Mouse (Mus musculus) urinary bladder, adult 2 months (tissue): ENCODE results near the gene Angptl2. TPM values are rescaled to one million over a fixed set of nuclear protein-coding genes. Genes with fewer than 3 reads are reported as not detected.

Experiments used
- DNase-seq: peaks from one replicate; pipeline ENCODE4 v3.0.0; 2022; ENCODE audit warnings: low spot score
- polyA plus RNA-seq: library from polyadenylated mRNA; depleted of rRNA; stranded (reverse); fragments of >200 nt; gene quantifications from 2 replicates; pipeline ENCODE4 v1.2.3, GENCODE M21; 2012

Gene Angptl2
- polyA plus RNA-seq, 1 experiment, result 67.7 TPM

DNA sequence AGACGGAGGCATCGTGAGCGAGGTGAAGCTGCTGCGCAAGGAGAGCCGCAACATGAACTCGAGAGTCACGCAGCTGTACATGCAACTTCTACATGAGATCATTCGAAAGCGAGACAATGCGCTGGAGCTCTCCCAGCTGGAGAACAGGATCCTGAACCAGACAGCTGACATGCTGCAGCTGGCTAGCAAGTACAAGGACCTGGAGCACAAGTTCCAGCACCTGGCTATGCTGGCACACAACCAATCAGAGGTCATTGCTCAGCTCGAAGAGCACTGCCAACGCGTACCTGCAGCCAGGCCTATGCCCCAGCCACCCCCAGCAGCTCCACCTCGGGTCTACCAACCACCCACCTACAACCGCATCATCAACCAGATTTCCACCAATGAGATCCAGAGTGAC is 12.7 kb downstream of the Angptl2 start:
- DNase-seq, result no peak

DNA sequence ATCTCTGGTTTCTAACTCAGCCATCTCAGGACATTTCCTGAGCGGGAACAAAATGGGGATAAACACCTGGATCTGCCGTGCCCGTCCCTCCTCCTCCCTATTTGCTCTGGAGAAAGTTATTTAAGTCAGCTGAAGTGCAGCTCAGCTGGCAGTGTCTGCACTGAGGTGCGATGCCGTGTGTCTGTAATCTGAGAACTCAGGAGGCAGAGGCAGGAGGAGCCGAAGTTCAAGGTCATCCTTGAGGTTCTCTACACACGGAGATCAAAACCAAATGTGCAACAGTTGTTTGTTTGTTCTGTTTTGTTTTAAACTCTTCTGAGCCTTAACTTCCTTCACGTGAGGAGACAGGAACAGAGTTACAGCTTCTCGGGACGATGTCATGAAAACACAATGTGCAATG is 14.8 kb downstream of the Angptl2 start:
- DNase-seq, result no peak

DNA sequence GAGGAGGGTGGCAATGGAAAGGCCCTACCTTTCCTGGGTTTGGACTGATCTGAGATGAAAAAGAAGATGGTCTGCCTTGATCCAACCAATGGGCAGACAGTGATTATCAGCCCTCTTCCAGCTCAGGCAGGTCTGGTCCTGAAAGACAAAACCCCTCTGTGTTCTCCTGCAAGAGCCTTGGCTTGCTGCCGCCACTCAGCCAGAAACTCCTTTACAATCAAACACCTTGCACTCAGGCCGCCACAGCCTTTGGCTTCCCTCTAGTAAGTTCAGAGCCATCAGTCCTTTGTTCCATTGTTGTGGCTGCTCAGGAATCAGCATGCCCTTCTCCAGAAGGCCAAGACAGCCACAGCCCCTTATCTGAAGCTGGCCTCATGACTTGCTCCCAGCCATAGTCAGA is 15.9 kb downstream of the Angptl2 start:
- DNase-seq, result no peak

DNA sequence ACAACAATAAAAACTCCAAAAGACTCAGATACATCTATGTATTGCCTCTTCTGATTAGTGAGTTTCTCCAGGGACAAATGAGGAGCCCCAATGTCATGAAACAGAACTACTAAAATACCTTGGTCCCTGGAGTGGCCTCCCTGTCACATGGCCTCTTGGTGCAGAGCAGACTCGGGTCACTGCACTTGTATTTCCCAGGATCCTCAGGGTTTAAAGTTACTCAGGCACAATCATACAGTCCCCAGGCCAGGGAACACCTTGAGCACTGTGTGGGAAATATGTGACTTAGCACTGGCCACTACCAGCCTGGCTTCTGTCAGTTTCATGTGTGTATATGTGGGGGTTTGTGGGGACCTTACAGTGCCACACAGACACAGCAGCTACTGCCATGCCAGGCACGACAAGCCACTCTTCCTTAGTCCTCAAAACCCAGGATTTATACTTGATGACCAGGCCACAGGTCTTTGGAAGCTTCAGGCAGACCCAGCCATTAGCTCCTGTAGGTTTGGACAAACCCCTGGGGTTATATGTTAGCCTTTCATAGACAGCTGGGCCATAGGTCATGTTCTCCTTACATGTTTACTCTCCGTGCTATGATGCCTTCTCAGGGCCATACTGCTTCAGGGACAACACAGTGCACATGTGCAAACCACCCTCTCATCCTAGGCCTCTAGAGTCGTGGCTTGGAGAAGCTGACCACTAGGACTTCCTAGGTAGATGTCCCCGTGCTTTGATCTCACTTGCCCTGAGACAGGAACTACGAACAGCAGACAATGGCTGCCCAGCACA is 17.1 kb downstream of the Angptl2 start:
- no peak for DNase-seq

DNA sequence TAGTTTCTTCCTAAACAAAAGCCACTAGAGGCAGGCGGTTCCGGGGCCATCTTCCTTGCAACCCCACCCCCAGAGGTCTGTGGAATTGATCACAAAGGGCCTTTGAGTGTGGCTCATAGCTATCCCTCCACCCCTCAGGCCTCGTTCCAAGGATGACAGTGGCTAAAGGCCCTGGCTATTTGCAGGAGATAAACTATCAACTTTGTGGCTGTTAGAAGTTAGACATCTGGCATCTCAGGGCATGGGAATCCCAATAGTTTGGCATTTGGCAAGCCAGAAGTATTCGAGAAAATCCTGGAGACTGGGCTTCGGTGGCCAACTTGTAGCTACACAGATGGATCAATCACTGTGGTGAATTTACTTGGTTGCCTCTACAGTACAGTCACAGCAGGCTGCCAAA is 18.0 kb downstream of the Angptl2 start:
- DNase-seq, result no peak

DNA sequence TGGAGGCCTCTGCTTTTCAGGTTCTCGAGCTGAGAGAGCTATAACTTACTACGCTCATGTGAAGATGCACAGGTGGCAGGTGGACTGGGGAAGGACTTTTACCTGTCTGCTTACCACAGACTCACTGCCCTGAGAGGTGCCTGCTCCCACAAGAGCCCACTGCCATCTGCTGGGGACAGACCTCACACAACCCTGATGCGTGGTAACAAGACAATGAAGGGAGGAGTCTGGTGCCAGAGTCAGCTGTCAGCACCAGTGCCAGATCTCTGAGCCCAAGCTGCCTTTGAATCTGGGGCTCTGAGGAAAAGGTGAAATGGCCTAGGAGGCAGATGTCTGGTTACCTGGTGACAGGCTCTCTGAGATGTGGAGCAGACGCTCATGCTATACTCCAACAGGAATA is 19.0 kb downstream of the Angptl2 start:
- DNase-seq, result no peak

DNA sequence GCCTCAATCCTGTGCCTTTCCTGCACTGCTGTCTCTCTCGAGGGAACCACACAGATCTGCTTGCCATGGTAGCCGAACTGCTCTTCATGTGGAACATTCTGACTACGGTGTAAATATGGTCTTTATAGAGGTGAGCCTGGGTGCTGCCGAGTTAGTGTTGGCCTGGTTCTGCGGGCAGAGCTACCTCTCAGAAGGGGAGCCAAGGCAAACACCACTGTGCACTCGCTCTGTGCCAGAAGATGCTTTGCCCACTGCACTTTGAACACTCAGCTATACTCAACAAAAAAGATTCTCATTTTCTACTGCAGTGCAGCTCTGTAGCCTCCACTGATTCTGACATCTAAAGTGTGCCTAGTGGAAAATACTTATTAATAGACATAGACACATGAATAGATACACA is 21.7 kb downstream of the Angptl2 start:
- DNase-seq, result no peak

DNA sequence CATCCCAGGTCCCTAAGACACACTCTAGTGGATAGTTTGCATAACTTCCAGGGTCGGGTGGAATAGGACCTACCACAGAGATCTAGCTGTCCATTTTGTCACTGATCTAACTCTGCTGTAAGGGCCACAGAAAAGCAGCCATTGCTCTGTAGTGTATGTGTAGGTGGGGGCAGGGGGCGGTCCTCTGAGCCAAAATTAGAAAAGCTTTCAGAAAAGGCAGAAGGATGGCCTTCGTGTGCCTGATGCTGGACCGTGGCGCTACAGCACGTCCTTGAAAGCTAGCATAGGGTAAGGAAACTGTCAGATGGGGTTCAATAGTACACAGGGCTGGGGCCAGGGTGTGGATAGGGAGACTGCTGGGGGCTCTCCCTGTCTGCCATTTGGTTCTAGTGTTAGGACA is 29.0 kb downstream of the Angptl2 start:
- DNase-seq, result no peak

DNA sequence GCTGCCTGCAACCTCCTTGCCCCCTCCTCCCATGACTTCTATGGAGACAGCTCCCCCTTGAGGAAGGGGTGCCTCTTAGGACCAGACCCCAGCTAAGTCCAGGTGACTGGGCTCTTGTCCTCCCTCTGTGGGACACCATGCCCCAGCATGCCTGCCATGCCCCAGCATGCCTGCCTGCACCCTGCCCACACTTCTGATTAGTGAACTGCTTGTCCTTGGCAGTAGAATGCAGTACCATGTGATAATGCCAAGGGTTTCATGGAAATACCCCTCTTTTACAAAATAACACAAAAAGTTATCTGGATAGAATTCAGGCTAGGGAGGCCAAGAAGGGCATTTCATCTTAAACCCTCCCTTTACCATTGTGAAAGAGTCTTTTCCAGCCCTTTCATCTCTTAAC is 29.5 kb downstream of the Angptl2 start:
- DNase-seq, result no peak

DNA sequence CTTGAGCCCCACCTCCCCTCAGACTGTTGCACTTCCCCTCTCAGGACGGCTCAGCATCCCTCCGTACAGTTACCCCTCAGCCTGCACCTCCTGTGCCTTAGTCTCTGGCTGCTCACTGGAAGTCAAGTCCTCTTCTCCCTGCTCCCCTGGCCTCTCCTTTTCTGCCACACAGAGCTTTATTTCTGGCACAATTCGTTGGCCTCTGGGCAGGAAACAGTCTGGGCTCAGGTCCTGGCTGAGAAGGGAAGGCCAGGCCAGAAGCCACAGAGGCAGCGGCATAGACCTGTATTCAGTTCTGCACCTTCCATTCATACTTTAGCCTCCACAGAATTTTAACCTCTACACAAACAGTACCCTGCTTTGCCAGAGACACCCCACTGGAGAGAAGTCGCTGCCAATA is 31.0 kb downstream of the Angptl2 start:
- DNase-seq, result no peak

DNA sequence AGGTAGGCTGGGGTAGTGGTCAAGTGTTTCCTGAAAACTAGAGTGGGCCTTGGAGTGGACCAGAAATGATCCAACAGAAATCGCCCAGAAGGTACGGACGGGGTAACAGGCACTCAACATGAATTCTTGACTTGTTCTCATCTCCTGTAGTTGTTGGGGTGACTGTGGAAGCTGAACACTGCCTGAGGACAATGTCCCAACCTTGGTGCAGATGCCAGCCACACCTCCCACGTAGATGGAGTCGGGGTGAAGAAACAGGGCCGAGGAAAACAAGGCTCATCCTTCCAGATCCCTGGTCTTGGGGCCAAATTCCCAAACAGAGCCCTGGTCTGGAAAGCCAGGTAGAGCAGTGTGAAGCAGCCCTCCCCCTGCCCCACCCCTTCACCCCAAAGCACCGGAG is 32.7 kb downstream of the Angptl2 start:
- DNase-seq, result no peak

DNA sequence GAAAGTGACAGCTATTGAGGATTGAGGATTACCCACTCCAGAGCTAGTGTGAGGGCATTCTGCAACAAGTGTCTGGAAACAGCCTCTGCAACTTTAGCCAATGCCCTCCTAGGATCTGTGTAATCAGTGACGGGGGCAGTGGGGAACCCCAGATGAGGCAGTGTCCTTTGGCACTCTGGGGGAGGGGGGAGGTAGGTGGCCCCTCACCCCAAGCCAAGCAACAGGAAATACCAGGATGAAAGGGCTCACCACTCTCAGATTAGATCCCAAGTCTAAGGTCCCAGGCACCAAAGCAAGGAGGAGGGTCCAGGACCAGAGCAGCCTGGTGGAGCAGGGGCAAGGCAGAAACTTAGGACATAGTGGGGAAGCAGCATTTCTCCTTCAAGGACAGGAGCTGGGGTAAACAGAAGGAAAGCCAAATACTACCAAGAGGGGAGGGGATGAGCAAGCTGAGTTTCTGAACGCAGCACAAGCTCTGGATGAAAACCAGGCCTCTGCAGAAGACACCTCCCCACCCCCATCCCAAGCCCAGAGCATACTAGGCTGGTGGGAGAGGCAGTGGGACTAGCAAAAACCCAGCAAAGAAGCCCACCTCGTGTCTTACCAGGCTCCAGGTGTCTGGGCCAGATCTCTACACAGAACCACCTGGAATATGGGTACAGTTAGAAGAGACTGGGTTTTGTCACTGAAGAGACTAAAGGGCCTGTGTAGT is 34.2 kb downstream of the Angptl2 start:
- DNase-seq, result no peak

DNA sequence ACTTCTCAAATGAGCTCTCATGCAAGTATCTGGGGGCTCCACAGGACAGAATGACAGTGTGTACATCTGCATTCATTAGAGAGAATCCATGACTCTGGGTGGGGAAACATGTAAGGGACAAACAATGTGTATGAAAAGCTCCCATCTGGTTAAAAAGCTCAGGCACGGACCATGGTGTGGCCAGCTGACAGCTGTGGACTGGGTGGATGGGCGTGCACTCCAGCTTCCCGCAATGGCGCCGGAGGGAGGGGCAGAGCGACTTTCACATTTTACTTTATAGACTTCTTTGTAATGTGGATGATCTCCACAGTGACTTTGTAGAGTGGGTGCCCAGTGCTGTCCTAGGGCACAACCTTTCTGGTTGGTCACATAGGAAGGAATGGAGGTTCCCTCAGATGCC is 36.9 kb downstream of the Angptl2 start:
- no peak for DNase-seq

DNA sequence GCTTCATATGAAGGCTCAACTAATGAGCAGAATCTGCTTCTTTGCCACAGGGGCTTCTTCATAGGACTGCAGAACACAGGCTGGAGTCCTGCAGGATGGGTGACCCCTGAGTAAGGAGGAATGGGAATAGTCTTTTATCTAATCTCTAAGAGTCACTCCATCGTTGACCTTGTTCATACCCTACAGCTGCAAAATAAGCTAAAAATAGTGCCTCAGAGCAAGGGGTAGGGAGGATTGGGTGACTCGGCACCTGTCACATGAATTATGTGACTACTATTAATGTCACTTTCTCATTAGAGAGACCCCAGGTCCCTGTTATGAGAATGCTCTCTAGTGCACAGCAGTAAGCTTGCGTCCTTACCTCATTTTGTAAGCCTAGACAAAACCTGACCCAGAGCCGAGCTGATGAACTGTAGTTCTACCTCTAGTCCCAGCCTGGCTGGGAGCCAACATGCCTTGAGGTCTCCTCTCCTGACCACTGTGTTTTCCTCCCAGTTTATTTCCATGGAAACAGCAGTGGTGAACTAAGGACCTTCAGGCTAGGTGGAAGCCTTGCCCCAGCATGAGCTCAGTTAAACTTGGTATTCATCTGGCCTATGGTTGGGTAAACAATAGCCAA is 37.8 kb downstream of the Angptl2 start:
- no peak for DNase-seq

DNA sequence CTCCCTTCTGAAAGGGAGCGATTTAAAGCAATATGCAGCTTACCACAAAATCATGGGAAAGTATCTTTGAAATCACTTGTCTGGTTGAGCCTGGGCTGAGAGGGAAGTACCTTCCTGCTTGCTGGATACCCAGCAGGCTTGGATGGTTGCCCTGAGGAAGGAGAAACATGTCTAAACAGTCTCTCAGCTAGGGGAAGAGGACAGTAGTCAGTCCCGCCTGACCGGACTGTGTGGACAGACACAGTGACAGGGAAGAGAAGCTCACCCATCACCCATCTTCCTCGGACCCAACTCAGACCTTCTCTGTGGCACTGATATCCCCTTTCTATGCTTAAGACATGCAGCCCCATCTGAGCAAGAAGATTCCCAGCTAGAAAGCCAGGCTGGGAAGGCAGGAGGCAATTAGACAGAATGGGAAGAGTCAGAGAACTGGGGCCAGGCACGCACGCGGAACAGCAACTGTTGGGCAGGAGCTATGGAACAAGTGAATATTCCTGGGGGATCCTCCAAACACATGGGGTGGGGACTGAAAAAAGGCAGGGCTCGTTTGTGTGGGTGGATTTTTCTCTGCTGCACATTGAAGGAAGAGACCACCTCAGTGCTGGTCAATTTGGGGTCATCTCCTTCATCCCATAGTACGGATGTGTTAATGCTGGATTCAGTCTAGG is 38.6 kb downstream of the Angptl2 start:
- no peak for DNase-seq

DNA sequence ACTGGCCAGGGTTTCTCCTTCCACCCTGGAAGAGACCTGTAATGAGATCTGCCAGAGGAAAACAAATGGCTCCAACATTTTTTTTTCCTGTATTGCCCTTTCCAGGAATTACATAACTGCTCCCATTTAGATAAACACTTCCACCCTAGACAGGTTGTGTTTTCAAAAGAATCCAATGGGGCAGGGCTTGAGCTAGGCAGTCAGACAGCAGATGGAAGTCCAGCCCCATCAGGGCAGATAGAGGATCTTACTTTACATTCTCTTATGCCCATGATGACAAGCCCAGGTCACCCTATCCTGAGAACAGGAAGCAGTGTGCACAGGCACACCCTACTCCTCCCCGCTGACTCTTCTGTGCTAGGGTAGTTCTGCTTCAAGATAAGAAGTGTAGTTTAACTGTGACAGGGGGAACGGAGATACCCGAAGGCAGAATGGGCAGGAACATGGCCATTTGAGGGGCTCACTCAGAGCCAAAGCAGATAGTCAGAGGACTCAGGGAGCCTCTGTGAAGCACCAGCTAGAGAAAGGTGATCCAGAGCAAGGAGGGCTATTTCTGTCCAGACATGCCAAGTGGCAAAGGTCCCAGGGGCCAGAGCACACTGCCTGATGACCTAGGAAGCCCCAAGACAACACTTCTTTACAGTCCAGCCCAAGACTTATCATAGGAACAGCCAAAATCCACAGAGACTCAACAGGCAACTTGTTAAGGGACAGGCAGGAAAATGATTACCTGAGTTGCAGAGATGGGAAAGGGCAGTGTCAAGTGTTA is 41.1 kb downstream of the Angptl2 start:
- DNase-seq, result no peak

DNA sequence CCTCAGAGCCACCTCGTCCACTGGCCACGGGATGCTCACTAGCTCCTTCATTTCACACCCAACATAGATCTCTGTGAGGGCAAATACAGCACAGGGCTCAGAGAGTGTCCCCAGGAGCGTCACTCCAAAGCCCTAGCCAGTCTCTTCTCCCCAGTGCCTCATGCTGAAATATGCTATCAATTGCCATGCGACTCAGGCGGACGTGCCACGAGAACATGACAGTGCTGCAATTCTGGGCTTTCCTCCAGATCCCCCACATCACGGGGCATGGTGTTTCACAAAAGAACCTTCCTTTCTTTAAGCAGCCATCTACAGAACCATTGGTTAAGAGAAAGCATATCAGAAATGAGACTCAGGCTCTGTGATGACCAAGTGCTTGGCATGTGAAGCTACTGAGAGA is 44.9 kb downstream of the Angptl2 start:
- no peak for DNase-seq

DNA sequence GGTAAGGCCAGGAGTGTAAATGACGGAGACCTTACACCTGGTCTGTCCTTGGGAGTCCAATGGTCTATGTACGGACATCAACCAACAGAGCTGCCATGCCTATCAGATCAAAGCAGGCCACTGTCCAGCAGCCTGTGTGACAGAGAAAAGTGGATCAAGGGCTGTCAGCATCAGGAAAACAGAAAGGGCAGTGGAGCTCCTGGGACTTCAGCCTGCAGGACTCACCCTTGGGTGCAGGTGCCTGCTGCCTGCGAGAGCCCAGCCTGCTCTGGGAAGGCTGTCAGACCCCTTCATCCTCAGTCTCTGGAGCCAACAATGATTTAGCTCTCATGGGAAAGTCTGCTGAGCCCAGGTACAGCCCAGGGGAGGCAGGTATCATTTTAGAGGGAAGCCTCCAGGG is 45.6 kb downstream of the Angptl2 start:
- DNase-seq, result no peak

DNA sequence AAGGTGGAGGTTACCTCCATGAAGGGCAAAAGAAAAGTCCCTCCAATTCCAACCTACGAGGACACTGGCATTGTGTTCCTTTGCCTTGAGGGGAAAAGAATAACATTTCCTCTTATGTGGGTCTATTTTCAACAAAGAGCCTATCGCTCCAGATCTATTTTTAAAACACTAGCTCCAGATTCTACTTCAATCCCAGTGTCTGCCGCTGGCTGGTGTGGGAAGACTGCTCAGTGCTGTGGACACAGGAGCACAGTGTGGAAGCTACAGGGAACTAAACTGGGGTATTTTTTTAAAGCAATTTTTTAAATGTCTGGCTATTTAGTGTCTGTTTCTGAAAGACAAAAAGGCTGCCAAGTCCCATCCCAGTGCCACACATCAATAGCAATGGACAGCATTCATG is 49.9 kb downstream of the Angptl2 start:
- DNase-seq, result no peak

DNA sequence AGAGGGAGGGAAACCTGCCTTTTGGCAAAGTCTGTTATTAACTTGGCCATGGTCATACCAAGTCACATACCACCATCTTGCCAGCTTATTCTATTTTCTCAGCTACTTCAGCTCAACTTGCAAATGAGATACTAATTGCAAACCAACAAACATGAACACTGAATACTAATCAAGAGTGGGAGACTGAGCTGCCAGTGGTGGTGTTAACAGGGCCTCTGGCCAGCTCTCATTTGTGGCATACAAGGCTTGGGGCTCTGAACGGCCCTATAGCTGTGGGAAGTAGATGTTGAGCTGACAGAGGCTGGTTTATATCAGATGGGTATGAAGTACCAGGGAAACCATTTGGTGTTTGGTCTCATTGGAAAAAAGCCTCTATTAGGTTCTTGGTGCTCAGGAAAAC is 51.2 kb downstream of the Angptl2 start:
- no peak for DNase-seq

DNA sequence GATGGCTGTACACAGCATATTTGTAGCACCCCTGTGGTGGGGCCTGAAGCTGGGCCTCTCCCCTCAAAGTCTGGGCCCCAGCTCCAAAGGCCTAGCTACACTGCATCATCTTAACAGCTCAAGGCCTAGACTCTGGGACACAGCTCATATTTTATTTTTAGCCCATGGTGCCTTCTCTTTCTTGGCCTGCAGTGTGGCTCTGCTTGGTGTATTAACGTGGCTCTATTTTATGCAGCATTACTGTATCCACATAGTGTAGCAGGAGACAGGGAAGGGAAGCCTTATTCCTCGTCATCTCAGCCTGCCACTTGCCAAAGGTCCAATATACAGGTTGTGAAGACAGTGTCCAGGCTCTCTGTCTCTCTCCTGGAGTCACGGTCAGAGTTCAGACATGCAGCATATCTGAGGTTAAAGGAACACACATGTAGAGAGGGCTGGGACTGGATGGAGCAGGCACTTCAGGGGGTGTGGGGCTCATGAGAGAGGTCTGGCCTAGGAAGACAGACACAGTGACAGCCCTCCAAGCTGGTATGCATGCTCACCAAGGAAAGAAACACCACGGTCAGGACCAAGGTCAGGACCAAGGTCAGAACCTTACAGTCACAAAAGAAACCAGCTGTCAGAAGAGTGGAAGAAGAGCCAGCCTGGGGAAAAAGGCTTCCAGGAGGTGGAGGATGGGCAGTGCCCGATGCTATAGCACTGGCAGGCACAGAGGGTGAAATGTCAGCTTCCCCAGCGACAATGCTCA is 52.7 kb downstream of the Angptl2 start:
- no peak for DNase-seq
